Mouse (Mus musculus) adrenal gland, postnatal 36 days (tissue): ENCODE results near the gene 2210011C24Rik. TPM values are rescaled to one million over a fixed set of nuclear protein-coding genes. Genes with fewer than 3 reads are reported as not detected.
A peak's percentile ranks its signal among the peaks of the same experiment; 100 is the strongest.
"Not testable (repeated sequence)": the region's sequence is repeated elsewhere in the genome, so short reads cannot be mapped to it uniquely, and the experiment has no call there.

ENCODE experiments used
- DNase-seq, 2 experiments: peaks; one replicate each; pipeline ENCODE4 v3.0.0; 2021; ENCODE audit warnings: mixed read lengths in 1 of 2
- total RNA-seq, 2 experiments: library from RNA; stranded (reverse); gene quantifications; 2 replicates each; pipeline ENCODE4 v1.2.3; 2021

The 2210011C24Rik gene
- total RNA-seq, 2 experiments from 2014 or later, result not detected

- DNase-seq, result no peak
Observed at GRCm38 (mm10) chr8:83994030-83994429, 17.9 kb downstream of the 2210011C24Rik start.

GRCm38 (mm10) chr8:83992488-83992887 is 19.5 kb downstream of the 2210011C24Rik start:
- no peak for DNase-seq

- DNase-seq, result no peak
Observed at GRCm38 (mm10) chr8:83990170-83990569, 21.8 kb downstream of the 2210011C24Rik start.

GRCm38 (mm10) chr8:83989243-83989642 is 22.7 kb downstream of the 2210011C24Rik start:
- no peak for DNase-seq

- DNase-seq, result not testable (repeated sequence)
Observed at GRCm38 (mm10) chr8:83983222-83983621, 28.7 kb downstream of the 2210011C24Rik start.

- DNase-seq, result no peak
Observed at GRCm38 (mm10) chr8:83982449-83982848, 29.5 kb downstream of the 2210011C24Rik start.

- DNase-seq, result no peak
Observed at GRCm38 (mm10) chr8:83981533-83981932, 30.4 kb downstream of the 2210011C24Rik start.

- peak in 1 of 2 experiments; percentile 69 for DNase-seq
Observed at GRCm38 (mm10) chr8:83980845-83981244, 31.1 kb downstream of the 2210011C24Rik start.

GRCm38 (mm10) chr8:83980250-83980649 is 31.7 kb downstream of the 2210011C24Rik start:
- no peak for DNase-seq

GRCm38 (mm10) chr8:83978200-83978599 is 33.8 kb downstream of the 2210011C24Rik start:
- DNase-seq, result no peak

- peak; percentile 55 to 74 for DNase-seq
Observed at GRCm38 (mm10) chr8:83977646-83978045, 34.3 kb downstream of the 2210011C24Rik start.

- peak in 1 of 2 experiments; percentile 32 for DNase-seq
Observed at GRCm38 (mm10) chr8:83976779-83977350, 35.1 kb downstream of the 2210011C24Rik start.

- DNase-seq, result peak; percentile 36 to 46
Observed at GRCm38 (mm10) chr8:83976101-83976630, 35.8 kb downstream of the 2210011C24Rik start.

- DNase-seq, result peak in 1 of 2 experiments; percentile 12
Observed at GRCm38 (mm10) chr8:83974521-83974920, 37.5 kb downstream of the 2210011C24Rik start.

- peak in 1 of 2 experiments; percentile 23 for DNase-seq
Observed at GRCm38 (mm10) chr8:83973161-83974031, 38.6 kb downstream of the 2210011C24Rik start.

GRCm38 (mm10) chr8:83972150-83973120 is 39.5 kb downstream of the 2210011C24Rik start, which contains the start of gene Prkaca:
Gene Prkaca, plus strand, starts transcription at chr8:83972993.
- peak; percentile 99 for DNase-seq

GRCm38 (mm10) chr8:83971661-83972060 is 40.3 kb downstream of the 2210011C24Rik start:
- DNase-seq, result no peak

- peak in 1 of 2 experiments; percentile 19 for DNase-seq
Observed at GRCm38 (mm10) chr8:83971121-83971520, 40.9 kb downstream of the 2210011C24Rik start.

- DNase-seq, result no peak
Observed at GRCm38 (mm10) chr8:83967701-83968100, 44.3 kb downstream of the 2210011C24Rik start.

GRCm38 (mm10) chr8:83964015-83964765 is 47.8 kb downstream of the 2210011C24Rik start:
- DNase-seq, result peak; percentile 64 to 71
